Mouse (Mus musculus): ENCODE measurements around the gene Nps.
"Not testable (repeated sequence)": the region's sequence is repeated elsewhere in the genome, so short reads cannot be mapped to it uniquely, and the experiment has no call there.

Gene Nps

GRCm38 (mm10) chr7:135258053-135258753 lies at the start of gene Nps:
Gene Nps, plus strand, starts transcription at chr7:135258703.
- not testable (repeated sequence) for DNase-seq

- no peak for DNase-seq
Observed at GRCm38 (mm10) chr7:135208947-135209567, 49.4 kb upstream of the Nps start.

GRCm38 (mm10) chr7:135210296-135210695 lies 48.2 kb upstream of the Nps start:
- no peak for DNase-seq

GRCm38 (mm10) chr7:135210831-135211230 lies 47.7 kb upstream of the Nps start:
- no peak for DNase-seq

DNA sequence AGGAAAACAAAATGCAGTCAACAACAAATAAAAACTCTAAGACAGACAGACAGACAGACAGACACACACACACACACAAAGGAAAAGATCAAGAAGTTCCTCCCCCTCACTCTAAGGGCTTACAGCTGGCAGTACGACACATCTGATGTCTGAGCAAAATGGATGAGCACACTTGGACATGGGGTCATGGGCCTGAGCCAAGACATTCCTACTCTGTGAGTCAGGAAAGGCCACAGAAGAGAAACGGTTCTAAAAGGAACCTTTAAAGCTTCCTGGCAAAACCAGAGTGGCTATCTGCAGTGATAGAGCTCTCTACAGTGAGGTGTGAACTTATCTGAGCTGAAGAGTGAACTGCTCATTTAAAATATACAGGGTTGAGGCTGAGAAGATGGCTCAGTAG lies 46.0 kb upstream of the Nps start:
- no peak for DNase-seq

DNA sequence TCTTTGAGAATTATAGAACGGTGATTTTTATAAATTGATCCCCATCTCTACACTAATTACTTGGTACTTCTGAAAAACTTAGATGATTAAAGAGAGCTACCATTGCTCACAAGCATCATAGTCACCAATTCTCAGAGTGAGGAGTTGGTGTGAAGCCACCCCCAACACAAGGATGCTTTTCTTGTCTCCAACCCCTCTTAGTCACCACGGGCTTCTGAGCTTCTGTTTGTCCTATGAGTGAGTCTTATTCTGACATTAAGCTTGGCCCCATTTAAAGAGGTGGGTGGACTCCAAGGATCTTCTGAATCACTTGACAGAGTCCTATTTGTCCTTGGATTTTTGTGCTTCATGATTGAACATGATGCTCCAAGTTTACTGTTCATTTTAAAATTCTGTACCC lies 37.0 kb upstream of the Nps start:
- no peak for DNase-seq

GRCm38 (mm10) chr7:135226021-135226420 lies 32.5 kb upstream of the Nps start:
- DNase-seq = no peak

DNA sequence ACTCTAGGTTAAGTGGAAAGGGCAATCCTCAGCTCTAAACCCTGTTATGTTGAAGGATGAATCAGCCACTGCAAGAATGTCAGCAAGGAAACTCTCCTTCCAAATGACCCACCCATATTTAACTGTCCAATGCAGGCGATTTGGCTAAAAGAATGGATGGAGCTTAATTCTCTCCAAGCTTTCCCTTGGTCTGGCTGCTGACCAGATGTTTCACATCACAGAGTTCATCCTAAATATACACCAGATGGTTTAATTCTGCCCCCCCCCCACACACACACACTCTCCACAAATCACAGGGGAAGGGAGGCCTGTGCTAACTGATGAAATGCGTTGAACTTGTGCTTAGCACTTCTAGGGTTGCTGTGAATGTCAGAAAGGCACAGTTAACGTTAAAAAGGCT lies 21.4 kb upstream of the Nps start:
- no peak for DNase-seq

DNA sequence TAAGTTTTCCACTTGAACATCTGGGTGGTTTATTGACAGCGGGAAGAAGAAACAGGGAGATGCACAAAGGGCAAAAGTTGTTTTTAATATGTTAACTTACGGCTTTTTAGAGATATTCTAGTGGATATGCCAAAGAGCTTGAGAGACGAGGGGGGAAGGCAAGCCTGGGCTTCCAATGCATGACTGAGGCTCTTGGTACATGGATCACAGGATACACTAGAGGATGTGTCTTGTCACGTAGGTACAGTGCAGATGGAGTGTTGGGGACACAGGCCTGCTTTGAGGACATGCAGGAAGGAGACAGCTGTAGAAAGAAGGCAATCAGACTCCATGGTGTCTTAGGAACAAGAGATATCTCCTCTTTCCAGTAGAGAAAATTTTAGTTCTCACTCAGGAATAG lies 19.1 kb upstream of the Nps start:
- no peak for DNase-seq

GRCm38 (mm10) chr7:135240006-135240405 lies 18.5 kb upstream of the Nps start:
- no peak for DNase-seq

DNA sequence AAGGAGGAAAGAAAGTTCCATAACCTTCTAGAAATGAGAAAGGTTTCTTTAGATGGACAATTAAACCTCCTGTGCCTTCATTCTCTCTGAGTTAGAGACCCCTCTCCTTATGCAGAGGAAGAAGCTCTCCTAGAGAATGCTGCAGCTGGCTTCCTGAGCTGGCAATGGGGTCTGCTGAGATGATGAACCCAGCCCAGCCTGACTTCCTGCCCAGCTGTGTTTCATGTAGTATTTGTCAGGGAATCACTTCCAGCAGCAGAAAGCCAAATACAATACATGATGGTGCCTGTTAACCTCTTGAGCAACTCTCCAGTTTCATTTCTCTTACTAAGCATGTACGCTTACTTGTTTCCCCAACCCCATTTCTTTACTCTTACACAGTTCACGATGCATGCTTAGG lies 17.9 kb upstream of the Nps start:
- no peak for DNase-seq

DNA sequence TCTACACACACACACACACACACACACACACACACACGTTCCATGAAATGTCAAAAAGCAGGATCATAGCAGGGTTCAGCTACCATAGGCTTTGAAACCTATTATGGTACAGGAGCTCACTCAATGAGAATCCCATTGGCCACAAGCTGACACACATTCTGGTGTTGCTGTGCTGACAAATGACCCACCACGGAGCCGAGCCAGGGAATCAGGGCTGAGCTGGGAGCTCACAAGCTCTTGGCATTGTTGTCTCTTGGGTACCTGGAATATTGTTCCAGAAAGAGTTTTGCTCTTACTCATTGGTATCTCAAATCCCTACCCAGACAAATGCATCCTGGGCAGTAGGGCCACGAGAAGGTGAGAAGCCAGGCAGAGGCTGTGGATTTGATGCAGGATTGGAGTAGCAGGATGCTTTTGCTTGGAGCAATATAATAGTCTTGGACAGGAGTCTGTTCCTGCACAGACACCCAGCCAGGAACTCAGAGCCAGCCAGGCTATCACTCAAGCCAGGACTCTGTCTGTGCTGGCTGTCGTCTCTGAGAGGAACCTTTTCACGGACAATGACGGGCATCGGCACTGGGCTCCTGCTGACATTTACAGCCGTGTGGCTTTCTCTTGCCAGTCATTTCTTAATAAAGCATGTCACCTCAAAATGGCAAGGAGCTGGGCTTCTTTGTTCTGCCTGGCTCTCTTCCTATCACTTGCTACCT lies 14.2 kb upstream of the Nps start:
- peak; percentile 35 to 41 for DNase-seq

DNA sequence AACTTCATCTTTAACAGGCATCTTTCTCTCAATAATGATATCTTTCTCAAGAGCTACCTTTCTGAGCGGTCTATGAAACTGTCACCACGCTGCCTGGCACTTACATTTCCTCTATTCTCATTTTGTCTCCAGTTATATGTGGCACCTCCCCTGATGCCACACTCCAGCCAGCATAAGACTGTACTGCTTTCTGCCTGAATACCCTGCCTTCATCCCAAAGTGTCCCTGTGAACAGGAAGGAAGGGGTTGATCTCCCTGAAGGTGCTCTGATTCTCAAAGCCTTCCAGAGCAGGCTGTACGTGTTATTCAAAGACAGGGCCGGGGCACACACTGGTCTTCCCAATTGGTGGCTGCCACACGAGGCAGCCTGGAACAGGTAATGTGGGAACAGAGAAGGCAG lies 12.1 kb upstream of the Nps start:
- DNase-seq = no peak

DNA sequence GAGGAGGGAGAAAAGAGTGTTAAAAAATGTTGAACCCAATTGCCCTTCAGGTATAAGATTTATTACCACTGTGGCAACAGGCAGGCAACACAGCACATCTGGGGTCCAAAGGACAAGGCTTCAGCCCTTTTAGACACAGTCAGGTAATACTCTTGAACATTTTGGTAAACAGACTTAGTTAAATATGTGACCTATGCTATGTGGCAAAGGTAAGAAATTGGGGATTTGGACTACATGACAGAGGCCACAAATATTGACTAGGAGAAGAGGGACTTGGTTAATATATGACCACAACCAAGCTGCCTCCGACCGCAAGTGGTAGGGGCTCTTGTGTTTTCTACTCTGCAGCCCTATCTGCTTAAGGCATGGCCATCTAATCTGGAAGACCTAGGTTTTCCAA lies 5.3 kb upstream of the Nps start:
- no peak for DNase-seq

DNA sequence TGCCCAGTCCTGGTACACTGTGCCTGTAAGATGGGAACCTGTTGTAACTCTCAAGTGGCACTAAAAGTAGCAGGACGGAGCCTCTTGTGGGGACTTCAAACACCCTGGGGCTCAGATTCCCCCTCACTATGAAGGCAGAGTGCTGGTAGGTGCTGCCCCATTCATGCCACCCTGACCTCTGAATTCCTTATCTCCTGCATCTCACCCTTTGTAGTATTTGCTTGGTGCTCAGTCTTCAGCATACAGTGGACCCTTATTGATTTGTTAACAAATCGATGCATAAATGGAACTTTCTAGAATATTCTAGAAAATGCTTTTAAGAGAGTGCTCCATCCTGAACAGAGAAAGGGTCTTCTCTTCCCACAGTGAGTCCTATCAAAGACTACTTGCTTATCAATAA lies 4.1 kb upstream of the Nps start:
- DNase-seq = no peak

GRCm38 (mm10) chr7:135271011-135271410 lies 12.5 kb downstream of the Nps start:
- DNase-seq = no peak

- DNase-seq = no peak
Observed at GRCm38 (mm10) chr7:135283212-135283611, 24.7 kb downstream of the Nps start.

GRCm38 (mm10) chr7:135289976-135290375 lies 31.5 kb downstream of the Nps start:
- DNase-seq = no peak

DNA sequence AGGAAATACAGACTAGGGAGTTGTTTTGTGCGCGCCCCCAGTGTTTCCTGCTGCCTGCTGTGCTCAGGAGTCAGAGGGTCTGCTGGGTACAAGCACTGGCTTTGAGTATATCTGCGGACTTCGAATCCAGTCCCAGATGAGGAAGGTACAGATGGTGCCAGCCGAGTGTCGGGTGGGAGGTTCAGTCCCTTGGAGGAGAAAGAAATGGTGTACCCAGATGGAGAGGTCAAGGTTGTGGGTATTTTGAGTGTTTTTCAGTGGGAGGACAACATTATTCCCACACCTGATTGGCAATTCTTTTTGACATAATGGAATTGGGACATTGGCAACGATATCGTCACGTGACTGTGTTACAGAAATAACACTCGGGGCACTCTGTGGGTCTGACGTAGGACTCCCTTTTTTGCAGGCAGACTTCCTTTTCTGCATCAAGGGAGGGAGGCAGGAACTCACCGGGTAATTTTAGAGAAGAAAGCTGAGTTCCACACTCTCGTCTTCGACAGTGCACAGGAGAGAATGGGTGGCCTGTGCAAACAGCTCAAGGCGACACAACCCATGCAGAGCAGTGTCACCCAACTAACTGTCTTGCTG lies 33.2 kb downstream of the Nps start:
- no peak for DNase-seq

GRCm38 (mm10) chr7:135294498-135294897 lies 36.0 kb downstream of the Nps start:
- DNase-seq = no peak

DNA sequence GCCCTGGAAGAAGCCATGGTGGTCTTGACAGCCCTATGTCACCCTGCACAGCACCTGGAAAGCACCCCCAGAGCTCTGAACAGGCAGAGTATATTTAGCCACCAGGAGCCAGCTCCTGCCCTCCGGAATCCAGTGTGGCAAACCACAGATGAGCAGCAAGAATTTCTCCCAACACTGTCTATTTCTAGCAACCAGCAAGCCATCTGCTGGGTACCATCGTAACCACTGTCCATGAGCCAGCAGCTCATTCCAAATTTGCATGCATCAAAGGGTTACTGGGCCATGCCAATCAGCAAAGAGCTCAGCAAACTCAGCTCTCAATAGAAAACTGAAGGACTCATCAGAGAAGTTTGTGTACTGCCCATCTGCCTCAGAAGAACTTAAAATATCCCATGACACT lies 46.0 kb downstream of the Nps start:
- DNase-seq = no peak
